Mouse (Mus musculus) stomach, postnatal 0 days (tissue): ENCODE results near the gene E330034G19Rik.

Experiments used
- CTCF ChIP-seq: IDR thresholded peaks from 2 replicates; pipeline ENCODE4 v1.5.1; 2016; ENCODE audit warnings: antibody characterized with exemption, low read depth, mild to moderate bottlenecking, moderate library complexity
- EP300 ChIP-seq: optimal IDR thresholded peaks from 2 replicates; pipeline ENCODE3; 2016; ENCODE audit warnings: antibody characterized with exemption

DNA sequence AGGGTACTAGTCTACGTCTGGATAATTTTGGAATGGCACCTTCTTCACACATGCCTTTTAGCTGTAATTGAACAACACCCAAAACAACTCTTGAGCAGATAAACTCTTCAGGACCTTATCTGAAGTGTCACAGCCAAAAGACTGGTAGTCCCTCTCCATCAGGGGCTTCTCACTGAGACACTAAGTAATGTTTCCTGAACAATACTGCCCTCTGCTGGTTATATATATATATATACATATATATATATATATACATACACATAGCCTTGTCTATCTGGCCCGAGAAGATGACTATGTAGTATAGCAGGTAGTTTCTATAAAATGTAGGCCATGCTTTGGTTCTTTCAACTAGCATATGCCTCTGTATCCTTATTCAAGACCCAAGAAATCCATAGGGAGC, 17.5 kb upstream of the E330034G19Rik start:
- peak; percentile 61 for TF ChIP-seq CTCF
- no peak for TF ChIP-seq EP300
